Mouse (Mus musculus): ENCODE data around the gene Slc39a2.

GRCm38 (mm10) chr14:51903782-51904181 lies 11.1 kb downstream of the Slc39a2 start:
- TF ChIP-seq CTCF (IDR thresholded peaks at IDR 0.05; ENCODE audit: low read depth), result no peak
- TF ChIP-seq EP300 (IDR thresholded peaks at IDR 0.05; ENCODE audit: low read depth), result no peak

Data from heart, postnatal 0 days (tissue).